Mouse (Mus musculus): ENCODE results near the gene Hsd17b14. TPM values are rescaled to one million over a fixed set of nuclear protein-coding genes. Genes with fewer than 3 reads are reported as not detected.

Hsd17b14 gene
- polyA plus RNA-seq (2014; fragmentation: Illumina TruSeq; extraction: RNeasy Lipid Tissue Mini Kit (QIAGEN cat#74804); ENCODE audit: low read depth, low replicate concordance), result not detected

DNA sequence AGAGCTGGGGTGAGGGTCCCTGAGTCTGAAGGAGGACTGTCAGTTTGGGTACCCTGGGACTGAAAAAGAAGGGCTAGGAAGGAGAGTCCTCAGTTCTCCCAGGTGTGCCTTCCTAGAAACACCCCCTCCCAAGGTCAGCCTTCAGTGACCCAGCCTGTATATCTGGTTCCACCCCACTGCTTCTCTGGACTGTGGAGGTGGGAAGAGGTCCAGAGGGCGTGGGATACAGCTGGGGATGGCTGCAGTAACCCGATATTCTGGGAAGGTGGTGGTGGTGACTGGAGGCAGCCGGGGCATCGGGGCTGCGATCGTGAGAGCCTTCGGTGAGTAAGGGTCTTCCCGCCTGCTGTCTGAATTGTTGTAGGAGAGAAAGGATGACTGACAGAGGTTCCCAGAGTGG is at the start of gene Hsd17b14:
Gene Hsd17b14, plus strand, starts transcription at position 150 of the 400 bp plus-strand sequence.

DNA sequence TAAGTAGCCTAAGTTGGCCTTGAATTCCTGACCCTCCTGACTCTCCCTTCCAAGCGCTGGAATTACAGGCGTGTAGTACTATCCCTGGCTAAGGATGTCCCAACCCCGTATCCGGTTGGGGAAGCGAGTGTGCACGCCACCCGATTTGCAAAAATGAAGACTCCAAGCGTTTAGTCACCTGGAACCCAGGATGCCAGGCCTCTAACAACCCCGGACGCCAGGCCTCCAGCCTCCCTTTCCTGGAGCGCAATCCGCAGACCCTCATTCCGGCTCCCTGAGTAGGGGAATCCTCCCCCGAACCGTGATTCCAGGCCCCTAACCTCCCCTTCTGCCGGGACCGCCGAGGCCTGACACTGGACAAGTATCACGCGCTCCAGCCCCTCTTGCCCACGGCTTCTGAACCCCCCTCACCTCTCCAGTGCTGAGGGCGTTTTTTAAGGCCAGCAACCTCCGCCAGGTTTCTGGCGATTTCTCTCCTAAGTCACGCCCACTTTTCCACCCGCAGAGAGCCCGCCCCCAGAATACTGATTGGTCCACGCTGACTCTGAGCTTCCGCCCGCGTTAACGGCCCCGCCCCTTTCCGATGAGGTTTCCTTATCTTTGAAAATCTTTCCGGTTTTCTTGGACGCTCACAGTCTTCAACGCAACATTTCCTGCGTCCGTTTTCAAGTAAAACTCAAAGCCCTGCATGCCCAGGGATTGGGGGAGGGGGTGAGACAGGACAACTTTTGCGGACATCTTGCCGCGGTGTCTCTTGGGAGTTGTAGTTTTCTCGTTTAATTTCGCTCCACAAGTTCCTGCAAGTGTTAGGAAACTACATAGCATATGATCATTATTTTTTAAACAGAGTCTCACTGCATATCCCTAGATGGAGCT is 44.5 kb upstream of the Hsd17b14 start, which contains the start of gene Nucb1:
Gene Nucb1, minus strand, starts transcription at position 495 of the 876 bp plus-strand sequence.

DNA sequence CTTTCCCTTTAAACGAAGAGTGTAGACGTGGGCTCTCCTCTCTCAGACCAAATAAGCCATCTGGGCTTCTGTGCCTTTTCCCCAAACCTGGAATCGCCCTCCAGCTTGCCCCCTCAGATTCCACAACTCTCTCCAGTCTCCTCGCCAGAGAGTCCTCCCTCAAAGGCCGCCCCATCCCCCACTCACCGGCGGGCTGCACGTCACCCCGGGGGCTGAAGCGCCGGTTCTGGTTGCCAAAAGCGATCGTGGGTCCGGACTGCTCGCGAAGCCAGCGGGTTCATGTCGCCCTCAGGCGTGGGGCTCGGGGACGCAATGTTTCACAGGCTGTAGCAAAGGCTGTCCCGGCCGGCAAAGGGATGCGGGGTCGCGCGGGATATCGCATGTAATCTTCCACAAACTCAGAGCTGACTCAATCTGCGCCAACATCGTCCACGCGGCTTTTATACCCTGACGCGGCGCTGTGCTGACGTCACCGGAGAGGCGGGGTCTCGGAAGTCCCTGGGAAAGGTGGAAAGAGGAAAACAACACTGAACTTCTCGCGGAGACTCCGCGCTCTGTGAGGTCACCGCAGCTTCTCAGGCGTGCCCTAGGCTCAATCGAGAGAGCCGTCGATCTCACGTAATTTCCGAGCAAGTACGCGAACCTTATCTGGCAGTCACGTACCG is 28.8 kb upstream of the Hsd17b14 start, which contains the start of the genes Ppp1r15a and Plekha4:
Gene Ppp1r15a, minus strand, starts transcription at position 460 of the 665 bp plus-strand sequence.
Gene Plekha4, plus strand, starts transcription at position 522 of the 665 bp plus-strand sequence.

DNA sequence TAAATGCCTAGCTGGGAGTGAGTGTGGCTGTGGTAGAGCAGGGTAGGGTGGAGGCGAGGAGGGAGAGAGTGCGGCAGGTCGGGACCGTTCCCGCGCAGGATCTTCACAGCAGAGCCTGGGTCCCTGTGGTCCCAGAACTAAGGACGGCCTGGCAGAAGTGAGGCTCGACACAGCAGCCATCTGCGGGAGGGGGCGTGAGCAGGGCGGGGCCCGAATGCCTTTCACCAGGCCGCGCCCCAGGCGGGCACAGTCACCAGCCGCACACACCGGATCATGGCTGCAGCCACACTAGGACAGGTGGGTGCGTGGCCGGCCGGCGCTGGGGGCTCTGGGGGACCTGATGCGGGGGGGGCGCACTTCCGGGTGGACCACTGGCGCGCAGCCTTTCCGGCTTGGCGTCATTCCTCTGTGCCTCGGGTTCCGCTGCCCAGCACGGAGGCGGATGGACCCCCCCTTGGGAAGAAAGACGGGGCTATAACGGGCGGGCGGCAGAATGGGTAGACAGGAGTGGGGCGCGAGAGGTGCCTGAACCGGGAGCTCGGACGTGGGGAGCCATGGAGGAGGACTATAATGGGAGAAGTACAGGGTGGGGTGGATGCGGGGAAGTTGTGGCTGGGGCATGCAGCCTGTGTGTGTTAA is 15.5 kb downstream of the Hsd17b14 start, which contains the start of gene Bcat2:
Gene Bcat2, plus strand, starts transcription at position 51 of the 639 bp plus-strand sequence.

DNA sequence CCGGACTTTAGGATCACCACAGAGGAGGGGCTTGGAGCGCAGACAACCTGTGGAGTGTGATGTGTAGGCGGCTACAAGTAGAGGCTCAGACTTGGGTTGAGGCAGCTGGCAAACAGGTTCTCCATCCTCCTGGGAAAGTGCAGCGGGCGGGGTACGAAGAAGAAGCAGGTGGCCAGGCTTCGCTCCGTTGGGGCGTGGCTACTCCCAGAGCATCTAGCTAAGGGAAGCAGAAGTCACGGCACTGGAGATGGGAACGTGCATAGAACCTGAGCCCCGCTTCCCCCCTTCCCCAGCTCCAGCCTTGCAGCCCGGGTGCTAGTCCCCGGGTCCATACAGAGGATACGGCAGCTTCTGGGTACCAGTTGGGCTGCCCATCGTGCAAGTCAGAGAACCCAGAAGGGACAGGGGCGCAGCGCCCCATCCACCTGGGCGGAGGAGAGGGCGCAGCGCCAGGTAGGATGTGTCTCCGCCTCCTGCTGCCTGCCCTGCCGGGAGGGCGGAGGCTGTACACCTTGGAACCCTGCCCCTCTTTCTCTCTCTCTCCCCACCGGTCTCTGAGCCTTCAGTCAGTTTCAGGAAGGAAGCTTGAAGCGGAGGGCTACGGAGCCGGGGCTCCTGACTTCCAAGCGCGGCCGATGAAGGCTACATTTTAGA is 62.5 kb downstream of the Hsd17b14 start, which contains the start of gene Fut1:
Gene Fut1, plus strand, starts transcription at position 248 of the 654 bp plus-strand sequence.

Other genes with a start within 250 kb of the Hsd17b14 start
- gene Trpm4, start 221.1 kb upstream of the Hsd17b14 start, polyA plus RNA-seq (2014; fragmentation: Illumina TruSeq; extraction: RNeasy Lipid Tissue Mini Kit (QIAGEN cat#74804); ENCODE audit: low read depth, low replicate concordance), result not detected
- gene Hrc, start 219.6 kb upstream of the Hsd17b14 start, polyA plus RNA-seq (2014; fragmentation: Illumina TruSeq; extraction: RNeasy Lipid Tissue Mini Kit (QIAGEN cat#74804); ENCODE audit: low read depth, low replicate concordance), result not detected
- gene Ppfia3, start 187.9 kb upstream of the Hsd17b14 start, polyA plus RNA-seq (2014; fragmentation: Illumina TruSeq; extraction: RNeasy Lipid Tissue Mini Kit (QIAGEN cat#74804); ENCODE audit: low read depth, low replicate concordance), result not detected
- gene Lin7b, start 184.3 kb upstream of the Hsd17b14 start, polyA plus RNA-seq (2014; fragmentation: Illumina TruSeq; extraction: RNeasy Lipid Tissue Mini Kit (QIAGEN cat#74804); ENCODE audit: low read depth, low replicate concordance), result not detected
- 36.2 TPM for gene Snrnp70, start 159.2 kb upstream of the Hsd17b14 start, polyA plus RNA-seq (2014; fragmentation: Illumina TruSeq; extraction: RNeasy Lipid Tissue Mini Kit (QIAGEN cat#74804); ENCODE audit: low read depth, low replicate concordance)
- not detected for gene Kcna7, start 149.2 kb upstream of the Hsd17b14 start, polyA plus RNA-seq (2014; fragmentation: Illumina TruSeq; extraction: RNeasy Lipid Tissue Mini Kit (QIAGEN cat#74804); ENCODE audit: low read depth, low replicate concordance)
- not detected for gene Ntf5, start 141.2 kb upstream of the Hsd17b14 start, polyA plus RNA-seq (2014; fragmentation: Illumina TruSeq; extraction: RNeasy Lipid Tissue Mini Kit (QIAGEN cat#74804); ENCODE audit: low read depth, low replicate concordance)
- not detected for gene Lhb, start 134.1 kb upstream of the Hsd17b14 start, polyA plus RNA-seq (2014; fragmentation: Illumina TruSeq; extraction: RNeasy Lipid Tissue Mini Kit (QIAGEN cat#74804); ENCODE audit: low read depth, low replicate concordance)
- gene Gys1, start 120.0 kb upstream of the Hsd17b14 start, polyA plus RNA-seq (2014; fragmentation: Illumina TruSeq; extraction: RNeasy Lipid Tissue Mini Kit (QIAGEN cat#74804); ENCODE audit: low read depth, low replicate concordance), result 0.64 TPM
- gene Ruvbl2, start 116.8 kb upstream of the Hsd17b14 start, polyA plus RNA-seq (2014; fragmentation: Illumina TruSeq; extraction: RNeasy Lipid Tissue Mini Kit (QIAGEN cat#74804); ENCODE audit: low read depth, low replicate concordance), result 0.58 TPM
- gene Ftl1, start 95.0 kb upstream of the Hsd17b14 start, polyA plus RNA-seq (2014; fragmentation: Illumina TruSeq; extraction: RNeasy Lipid Tissue Mini Kit (QIAGEN cat#74804); ENCODE audit: low read depth, low replicate concordance), result 81.8 TPM
- gene Bax, start 88.0 kb upstream of the Hsd17b14 start, polyA plus RNA-seq (2014; fragmentation: Illumina TruSeq; extraction: RNeasy Lipid Tissue Mini Kit (QIAGEN cat#74804); ENCODE audit: low read depth, low replicate concordance), result 0.79 TPM
- gene Tulp2, start 73.0 kb upstream of the Hsd17b14 start, polyA plus RNA-seq (2014; fragmentation: Illumina TruSeq; extraction: RNeasy Lipid Tissue Mini Kit (QIAGEN cat#74804); ENCODE audit: low read depth, low replicate concordance), result not detected
- not detected for gene Gm45808, start 68.1 kb upstream of the Hsd17b14 start, polyA plus RNA-seq (2014; fragmentation: Illumina TruSeq; extraction: RNeasy Lipid Tissue Mini Kit (QIAGEN cat#74804); ENCODE audit: low read depth, low replicate concordance)
- gene Dhdh, start 66.1 kb upstream of the Hsd17b14 start, polyA plus RNA-seq (2014; fragmentation: Illumina TruSeq; extraction: RNeasy Lipid Tissue Mini Kit (QIAGEN cat#74804); ENCODE audit: low read depth, low replicate concordance), result 85.8 TPM
- gene Nucb1, start 44.5 kb upstream of the Hsd17b14 start, polyA plus RNA-seq (2014; fragmentation: Illumina TruSeq; extraction: RNeasy Lipid Tissue Mini Kit (QIAGEN cat#74804); ENCODE audit: low read depth, low replicate concordance), result 38.2 TPM
- gene Ppp1r15a, start 28.6 kb upstream of the Hsd17b14 start, polyA plus RNA-seq (2014; fragmentation: Illumina TruSeq; extraction: RNeasy Lipid Tissue Mini Kit (QIAGEN cat#74804); ENCODE audit: low read depth, low replicate concordance), result 0.95 TPM
- gene Plekha4, start 28.6 kb upstream of the Hsd17b14 start, polyA plus RNA-seq (2014; fragmentation: Illumina TruSeq; extraction: RNeasy Lipid Tissue Mini Kit (QIAGEN cat#74804); ENCODE audit: low read depth, low replicate concordance), result not detected
- 3.7 TPM for gene Bcat2, start 15.3 kb downstream of the Hsd17b14 start, polyA plus RNA-seq (2014; fragmentation: Illumina TruSeq; extraction: RNeasy Lipid Tissue Mini Kit (QIAGEN cat#74804); ENCODE audit: low read depth, low replicate concordance)
- not detected for gene Fgf21, start 60.6 kb downstream of the Hsd17b14 start, polyA plus RNA-seq (2014; fragmentation: Illumina TruSeq; extraction: RNeasy Lipid Tissue Mini Kit (QIAGEN cat#74804); ENCODE audit: low read depth, low replicate concordance)
- not detected for gene Fut1, start 62.4 kb downstream of the Hsd17b14 start, polyA plus RNA-seq (2014; fragmentation: Illumina TruSeq; extraction: RNeasy Lipid Tissue Mini Kit (QIAGEN cat#74804); ENCODE audit: low read depth, low replicate concordance)
- not detected for gene Izumo1, start 66.9 kb downstream of the Hsd17b14 start, polyA plus RNA-seq (2014; fragmentation: Illumina TruSeq; extraction: RNeasy Lipid Tissue Mini Kit (QIAGEN cat#74804); ENCODE audit: low read depth, low replicate concordance)
- gene Rasip1, start 72.6 kb downstream of the Hsd17b14 start, polyA plus RNA-seq (2014; fragmentation: Illumina TruSeq; extraction: RNeasy Lipid Tissue Mini Kit (QIAGEN cat#74804); ENCODE audit: low read depth, low replicate concordance), result not detected
- gene Mamstr, start 85.1 kb downstream of the Hsd17b14 start, polyA plus RNA-seq (2014; fragmentation: Illumina TruSeq; extraction: RNeasy Lipid Tissue Mini Kit (QIAGEN cat#74804); ENCODE audit: low read depth, low replicate concordance), result not detected
- gene Fut2, start 111.5 kb downstream of the Hsd17b14 start, polyA plus RNA-seq (2014; fragmentation: Illumina TruSeq; extraction: RNeasy Lipid Tissue Mini Kit (QIAGEN cat#74804); ENCODE audit: low read depth, low replicate concordance), result not detected
- gene Ntn5, start 129.1 kb downstream of the Hsd17b14 start, polyA plus RNA-seq (2014; fragmentation: Illumina TruSeq; extraction: RNeasy Lipid Tissue Mini Kit (QIAGEN cat#74804); ENCODE audit: low read depth, low replicate concordance), result not detected
- gene Sec1, start 139.5 kb downstream of the Hsd17b14 start, polyA plus RNA-seq (2014; fragmentation: Illumina TruSeq; extraction: RNeasy Lipid Tissue Mini Kit (QIAGEN cat#74804); ENCODE audit: low read depth, low replicate concordance), result not detected
- gene Car11, start 144.9 kb downstream of the Hsd17b14 start, polyA plus RNA-seq (2014; fragmentation: Illumina TruSeq; extraction: RNeasy Lipid Tissue Mini Kit (QIAGEN cat#74804); ENCODE audit: low read depth, low replicate concordance), result not detected
- gene Dbp, start 150.2 kb downstream of the Hsd17b14 start, polyA plus RNA-seq (2014; fragmentation: Illumina TruSeq; extraction: RNeasy Lipid Tissue Mini Kit (QIAGEN cat#74804); ENCODE audit: low read depth, low replicate concordance), result 2.3 TPM
- gene Rpl18, start 160.6 kb downstream of the Hsd17b14 start, polyA plus RNA-seq (2014; fragmentation: Illumina TruSeq; extraction: RNeasy Lipid Tissue Mini Kit (QIAGEN cat#74804); ENCODE audit: low read depth, low replicate concordance), result 8.0 TPM
- gene Sphk2, start 163.1 kb downstream of the Hsd17b14 start, polyA plus RNA-seq (2014; fragmentation: Illumina TruSeq; extraction: RNeasy Lipid Tissue Mini Kit (QIAGEN cat#74804); ENCODE audit: low read depth, low replicate concordance), result 1.6 TPM
- not detected for gene Fam83e, start 166.3 kb downstream of the Hsd17b14 start, polyA plus RNA-seq (2014; fragmentation: Illumina TruSeq; extraction: RNeasy Lipid Tissue Mini Kit (QIAGEN cat#74804); ENCODE audit: low read depth, low replicate concordance)
- not detected for gene Spaca4, start 170.9 kb downstream of the Hsd17b14 start, polyA plus RNA-seq (2014; fragmentation: Illumina TruSeq; extraction: RNeasy Lipid Tissue Mini Kit (QIAGEN cat#74804); ENCODE audit: low read depth, low replicate concordance)
- gene Lmtk3, start 228.8 kb downstream of the Hsd17b14 start, polyA plus RNA-seq (2014; fragmentation: Illumina TruSeq; extraction: RNeasy Lipid Tissue Mini Kit (QIAGEN cat#74804); ENCODE audit: low read depth, low replicate concordance), result not detected
- not detected for gene Sult2b1, start 229.8 kb downstream of the Hsd17b14 start, polyA plus RNA-seq (2014; fragmentation: Illumina TruSeq; extraction: RNeasy Lipid Tissue Mini Kit (QIAGEN cat#74804); ENCODE audit: low read depth, low replicate concordance)